Mouse (Mus musculus): Measurements from ENCODE around the gene Tkfc.
"Not testable (repeated sequence)": the region's sequence is repeated elsewhere in the genome, so short reads cannot be mapped to it uniquely, and the experiment has no call there.

The Tkfc gene

GRCm38 (mm10) chr19:10587231-10587630 is 18.2 kb downstream of the Tkfc start:
- no peak for DNase-seq

GRCm38 (mm10) chr19:10585112-10585511 is 20.3 kb downstream of the Tkfc start:
- no peak for DNase-seq

- no peak for DNase-seq
Observed at GRCm38 (mm10) chr19:10583550-10584146, 21.8 kb downstream of the Tkfc start.

GRCm38 (mm10) chr19:10581984-10582383 is 23.5 kb downstream of the Tkfc start:
- no peak for DNase-seq

- DNase-seq = no peak
Observed at GRCm38 (mm10) chr19:10580761-10581160, 24.7 kb downstream of the Tkfc start.

GRCm38 (mm10) chr19:10580102-10580501 is 25.4 kb downstream of the Tkfc start:
- DNase-seq = no peak

- peak; percentile 91 to 95 for DNase-seq
Observed at GRCm38 (mm10) chr19:10576690-10577561, 28.5 kb downstream of the Tkfc start, which contains the start of the genes Cyb561a3 and Tmem138. Gene Cyb561a3 (plus strand): TSS chr19:10577172. Gene Tmem138 (minus strand): TSS chr19:10577362.

- DNase-seq = no peak
Observed at GRCm38 (mm10) chr19:10569627-10570026, 35.8 kb downstream of the Tkfc start.

GRCm38 (mm10) chr19:10565217-10565616 is 40.2 kb downstream of the Tkfc start:
- no peak for DNase-seq

- DNase-seq = no peak
Observed at GRCm38 (mm10) chr19:10564278-10564677, 41.2 kb downstream of the Tkfc start.

- no peak for DNase-seq
Observed at GRCm38 (mm10) chr19:10562351-10562750, 43.1 kb downstream of the Tkfc start.

GRCm38 (mm10) chr19:10561558-10562314 is 43.7 kb downstream of the Tkfc start:
- DNase-seq = peak in 1 of 2 experiments; percentile 40

GRCm38 (mm10) chr19:10560108-10560507 is 45.3 kb downstream of the Tkfc start:
- no peak for DNase-seq

GRCm38 (mm10) chr19:10557837-10558375 is 47.5 kb downstream of the Tkfc start:
- DNase-seq = not testable (repeated sequence)

GRCm38 (mm10) chr19:10557430-10557829 is 48.0 kb downstream of the Tkfc start:
- DNase-seq = no peak

- no peak for DNase-seq
Observed at GRCm38 (mm10) chr19:10557001-10557400, 48.5 kb downstream of the Tkfc start.

GRCm38 (mm10) chr19:10555624-10556510 is 49.6 kb downstream of the Tkfc start, which contains the start of gene Tmem216:
Gene Tmem216 (minus strand): TSS chr19:10556238.
- DNase-seq = peak; percentile 87 to 92

- no peak for DNase-seq
Observed at GRCm38 (mm10) chr19:10539454-10539853, 66.0 kb downstream of the Tkfc start.

Measured in kidney, postnatal 4 days (tissue).